Mouse (Mus musculus): ENCODE data around the gene Hacd2.

DNA sequence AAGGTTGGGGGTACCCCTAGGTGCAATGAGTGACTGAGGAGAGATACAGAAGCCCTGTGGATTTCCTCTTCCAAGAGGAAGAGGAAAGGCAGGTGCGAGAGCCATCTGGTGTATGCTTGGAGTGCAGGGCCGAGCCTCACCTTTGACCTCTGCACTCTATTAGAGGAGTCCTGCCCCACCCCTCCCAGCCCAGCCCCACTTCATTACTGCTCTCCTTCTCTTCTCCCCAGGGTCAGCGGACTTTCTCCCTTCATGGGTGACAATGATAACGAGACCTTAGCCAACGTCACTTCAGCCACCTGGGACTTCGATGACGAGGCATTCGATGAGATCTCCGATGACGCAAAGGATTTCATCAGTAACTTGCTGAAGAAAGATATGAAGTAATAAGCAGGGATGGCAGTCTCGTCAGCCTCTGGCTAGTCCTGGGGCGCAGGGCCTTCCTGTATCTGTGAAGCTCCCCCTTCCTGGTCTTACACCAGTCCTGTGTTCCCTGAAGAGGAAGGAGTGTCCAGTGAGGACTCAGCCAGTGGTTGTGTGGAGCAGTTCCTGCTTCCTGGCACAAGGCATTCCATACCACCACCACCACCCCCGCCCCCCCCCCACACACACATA lies 35.9 kb upstream of the Hacd2 start:
- TF ChIP-seq POLR2A (IDR thresholded peaks at IDR 0.05; ENCODE audit: extremely low read depth, insufficient read depth, low read length) (no peak), CTCF (IDR thresholded peaks at IDR 0.05; ENCODE audit: extremely low read depth, insufficient read depth, low read length) (no peak)

Data from cortical plate, adult 2 months (tissue).